Mouse (Mus musculus): ENCODE measurements around the gene Cntnap5a.

GRCm38 (mm10) chr1:116132471-116132870 is 447.9 kb downstream of the Cntnap5a start:
- no peak for TF ChIP-seq CTCF (IDR thresholded peaks at IDR 0.05)
- TF ChIP-seq EP300 (IDR thresholded peaks at IDR 0.05), result no peak

All from lung, postnatal 0 days (tissue).